Mouse (Mus musculus) heart, postnatal 0 days (tissue): Measurements from ENCODE around the gene Cypt3. TPM values are rescaled to one million over a fixed set of nuclear protein-coding genes. Genes with fewer than 3 reads are reported as not detected.

Source experiments
- ATAC-seq: fragments of 200-750 bp; cut with Nextera tagmentation; 2 replicates; pipeline ENCODE4 v1.8.0; 2017; ENCODE audit warnings: low read depth, moderate number of reproducible peaks, moderate library complexity; ENCODE audit not compliant: insufficient read depth
- DNase-seq: peaks from one replicate; pipeline ENCODE4 v3.0.0-alpha.2; 2016; ENCODE audit warnings: low spot score
- H3K27ac ChIP-seq: fragments of 300-500 bp; sonication (generic); 2 replicates; pipeline ENCODE4 v1.5.1; 2014; ENCODE audit warnings: low read depth, mild to moderate bottlenecking
- H3K27me3 ChIP-seq: fragments of 300-500 bp; sonication (generic); 2 replicates; pipeline ENCODE4 v1.6.1; 2014; ENCODE audit warnings: low read length, mixed read lengths; ENCODE audit not compliant: control insufficient read depth, insufficient read depth
- H3K36me3 ChIP-seq: fragments of 300-500 bp; sonication (generic); replicated peaks from 2 replicates; pipeline ENCODE4 v1.6.1; 2014; ENCODE audit warnings: low read length, mixed read lengths; ENCODE audit not compliant: control insufficient read depth, insufficient read depth
- H3K4me1 ChIP-seq: fragments of 300-500 bp; sonication (generic); 2 replicates; pipeline ENCODE4 v1.6.1; 2014; ENCODE audit warnings: antibody characterized with exemption; ENCODE audit not compliant: control insufficient read depth, insufficient read depth
- H3K4me2 ChIP-seq: fragments of 300-500 bp; sonication (generic); 2 replicates; pipeline ENCODE4 v1.6.1; 2014; ENCODE audit warnings: low read depth, mild to moderate bottlenecking, low read length, moderate library complexity
- H3K4me3 ChIP-seq: fragments of 300-500 bp; sonication (generic); 2 replicates; pipeline ENCODE4 v1.5.1; 2014; ENCODE audit warnings: low read depth, low read length
- H3K9ac ChIP-seq: fragments of 300-500 bp; sonication (generic); replicated peaks from 2 replicates; pipeline ENCODE4 v1.6.1; 2014; ENCODE audit warnings: low read depth, low read length, mixed read lengths
- H3K9me3 ChIP-seq: fragments of 300-500 bp; sonication (generic); replicated peaks from 2 replicates; pipeline ENCODE4 v1.6.1; 2016; ENCODE audit warnings: low read length; ENCODE audit not compliant: control insufficient read depth
- CTCF ChIP-seq: IDR thresholded peaks from 2 replicates; pipeline ENCODE4 v1.5.1; 2016; ENCODE audit warnings: antibody characterized with exemption, control low read depth, low read depth
- EP300 ChIP-seq: IDR thresholded peaks from 2 replicates; pipeline ENCODE4 v1.6.1; 2016; ENCODE audit warnings: antibody characterized with exemption, low read depth
- WGBS: fragments of 180-500 bp; shearing (Covaris S2); extraction: QIAGEN DNeasy Blood & Tissue Kit; methylation state at CpG from one replicate; pipeline ENCODE4 v1.1.7; 2014; 5-methylcytosine and 5-hydroxymethylcytosine counted together
- polyA plus RNA-seq: library from polyadenylated mRNA; unstranded; fragments of >200 nt; fragmentation: Nextera tagmentation; extraction: Ambion mirVana; gene quantifications from 2 replicates; pipeline ENCODE4 v1.2.1, GENCODE M21; 2015
- total RNA-seq: library from RNA; depleted of rRNA; stranded (reverse); fragments of >200 nt; gene quantifications from 2 replicates; pipeline ENCODE4 v1.2.3, GENCODE M21; 2014; ENCODE audit warnings: low replicate concordance; rRNA removed

Cypt3 gene
- not detected in 2 replicates for total RNA-seq
- polyA plus RNA-seq, result not detected in 2 replicates

DNA sequence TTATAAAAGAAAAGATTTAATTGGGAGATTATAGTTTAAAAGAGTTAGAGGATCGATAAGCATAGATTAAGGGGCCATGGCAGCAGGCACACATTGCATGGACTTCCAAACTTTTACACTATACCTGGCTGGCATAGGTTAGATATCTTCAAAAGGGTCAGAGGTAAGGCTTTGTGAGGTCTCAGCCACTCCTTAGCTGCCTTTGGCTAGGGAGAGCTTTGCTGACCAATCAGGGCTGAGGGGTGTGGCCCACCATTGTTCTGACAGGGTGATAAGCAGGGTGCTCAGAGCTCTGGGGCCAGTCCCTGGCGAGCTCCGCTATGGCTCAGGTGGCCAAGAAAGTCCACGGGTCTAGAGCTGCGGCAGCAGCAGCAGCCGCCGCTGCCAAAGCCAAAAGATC, at the start of gene Cypt3:
Cypt3 (plus strand) TSS at position 301 of the 400 bp plus-strand sequence.
- DNase-seq (no peak), ATAC-seq (no peak)
- H3K4me1 ChIP-seq, result no peaks in the 10 kb centered on the region
- no peaks in the 10 kb centered on the region for H3K27me3 ChIP-seq
- H3K27ac ChIP-seq, result no peak within 1 kb of the TSS
- no peaks in the 10 kb centered on the region for H3K9me3 ChIP-seq
- 56% methylated on average over 4 of the region's 7 CpGs for WGBS
- no peak within 1 kb of the TSS for H3K4me3 ChIP-seq
- H3K9ac ChIP-seq, result no peak within 1 kb of the TSS
- H3K4me2 ChIP-seq, result no peak within 1 kb of the TSS
- TF ChIP-seq EP300 (no peak), CTCF (no peak)
- no peaks in the 10 kb centered on the region for H3K36me3 ChIP-seq

DNA sequence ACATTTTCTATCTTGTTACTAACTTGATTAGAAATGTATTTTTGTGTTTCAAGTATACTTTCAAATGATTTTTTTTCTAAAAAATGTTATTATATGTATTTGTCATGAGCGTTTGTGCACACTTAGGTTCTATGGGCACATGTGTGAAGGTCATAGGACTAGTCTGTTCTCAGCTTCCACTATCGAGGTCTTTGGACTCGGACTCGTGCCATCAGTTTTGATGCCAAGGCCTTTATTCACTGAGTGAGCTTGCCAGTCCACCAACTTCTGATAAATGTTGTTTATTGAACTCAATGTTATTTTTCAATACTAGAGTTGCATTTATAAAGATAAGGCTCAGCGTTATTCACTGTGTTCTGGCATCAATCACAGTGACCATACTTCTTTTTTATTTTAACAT, 42.9 kb upstream of the Cypt3 start:
- WGBS, result 68% methylated on average over 5 of the region's 5 CpGs
- Histone ChIP-seq H3K9me3 (no peaks in the 10 kb centered on the region), H3K4me3 (no peak overlapping the region), H3K4me1 (no peaks in the 10 kb centered on the region), H3K9ac (no peak overlapping the region), H3K27ac (no peak overlapping the region), H3K36me3 (no peaks in the 10 kb centered on the region), H3K27me3 (no peaks in the 10 kb centered on the region), H3K4me2 (no peak overlapping the region)
- DNase-seq (no peak), ATAC-seq (no peak)
- TF ChIP-seq CTCF (no peak), EP300 (no peak)

DNA sequence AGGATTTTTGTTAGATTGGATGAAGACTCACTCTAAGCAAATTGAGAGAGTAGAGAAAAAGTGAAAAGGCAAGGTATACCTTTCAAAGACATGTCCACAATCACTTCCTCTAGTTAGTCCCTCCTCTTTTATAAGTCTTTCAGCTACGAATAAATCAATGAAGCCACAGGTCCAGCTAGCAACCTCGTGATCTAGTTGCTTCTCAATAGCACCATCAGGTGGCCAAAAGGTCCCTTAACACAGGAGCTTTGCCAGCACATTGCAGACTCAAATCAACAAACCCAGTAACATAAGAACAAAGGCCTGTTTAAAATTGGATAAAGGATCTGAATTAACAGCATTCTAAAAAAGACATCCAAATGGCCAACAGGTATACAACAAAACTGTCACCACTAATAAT, 30.0 kb upstream of the Cypt3 start:
- H3K36me3 ChIP-seq, result no peaks in the 10 kb centered on the region
- DNase-seq, result no peak
- H3K4me1 ChIP-seq, result no peaks in the 10 kb centered on the region

DNA sequence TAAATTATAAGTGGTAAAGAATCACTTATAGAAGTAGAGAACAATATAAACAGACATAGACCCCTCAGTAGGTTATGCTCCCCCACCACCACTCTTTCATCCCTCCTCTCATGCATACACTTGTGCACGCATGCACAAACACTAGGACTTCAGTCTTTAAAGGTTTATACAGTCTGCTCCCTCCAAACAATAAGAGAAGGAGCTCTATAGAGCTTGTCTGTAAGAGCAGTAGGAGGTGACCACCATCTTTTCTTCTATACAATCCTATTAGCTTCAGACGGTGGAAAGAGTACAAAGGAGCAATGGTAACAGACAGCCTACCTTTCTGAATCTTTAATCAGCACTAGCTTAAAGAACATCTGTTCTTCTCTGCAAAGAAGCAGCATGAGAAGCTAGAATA, 1.8 kb upstream of the Cypt3 start:
- 65% methylated on average over 2 of the region's 2 CpGs for WGBS

More for the DNA sequence above, 30.0 kb upstream of the Cypt3 start:
- no peak overlapping the region for H3K4me2 ChIP-seq
- TF ChIP-seq EP300 (no peak), CTCF (peak; percentile 42)
- H3K9me3 ChIP-seq, result no peaks in the 10 kb centered on the region
- H3K27ac ChIP-seq, result no peak overlapping the region
- H3K9ac ChIP-seq, result no peak overlapping the region
- WGBS, result 17% methylated on average over 2 of the region's 2 CpGs
- no peak for ATAC-seq
- no peaks in the 10 kb centered on the region for H3K27me3 ChIP-seq
- H3K4me3 ChIP-seq, result no peak overlapping the region

DNA sequence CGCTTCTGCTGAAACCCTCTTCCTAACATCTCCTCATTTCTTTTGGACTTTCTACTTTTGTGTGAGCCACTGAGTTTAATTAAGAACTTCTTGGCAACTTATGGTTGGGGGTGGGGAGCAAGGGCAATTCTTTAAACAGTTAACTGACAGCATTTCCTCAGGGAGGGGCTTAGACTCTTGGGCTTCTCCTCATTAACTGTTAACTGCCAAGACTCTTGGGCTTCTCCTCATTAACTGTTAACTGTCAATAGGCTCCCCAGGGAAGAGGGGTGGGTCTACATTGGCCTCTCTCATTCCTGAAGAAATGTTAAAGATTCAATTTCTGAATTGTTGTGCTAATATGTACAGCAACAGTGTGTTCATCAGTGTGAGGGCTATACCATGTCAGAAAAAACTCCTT, 6.3 kb downstream of the Cypt3 start:
- H3K9ac ChIP-seq, result no peak overlapping the region
- no peaks in the 10 kb centered on the region for H3K27me3 ChIP-seq
- no peak for DNase-seq
- ATAC-seq, result no peak
- H3K4me1 ChIP-seq, result no peaks in the 10 kb centered on the region
- no peaks in the 10 kb centered on the region for H3K36me3 ChIP-seq
- no peak overlapping the region for H3K4me2 ChIP-seq
- H3K9me3 ChIP-seq, result no peaks in the 10 kb centered on the region
- no peak overlapping the region for H3K4me3 ChIP-seq
- TF ChIP-seq CTCF (no peak), EP300 (no peak)
- 54% methylated on average over 1 of the region's 1 CpGs for whole genome bisulfite sequencing
- no peak overlapping the region for H3K27ac ChIP-seq

More for the DNA sequence above, 1.8 kb upstream of the Cypt3 start:
- Histone ChIP-seq H3K4me1 (no peaks in the 10 kb centered on the region), H3K36me3 (no peaks in the 10 kb centered on the region), H3K27me3 (no peaks in the 10 kb centered on the region), H3K4me2 (no peak overlapping the region), H3K4me3 (no peak overlapping the region), H3K9ac (no peak overlapping the region), H3K9me3 (no peaks in the 10 kb centered on the region), H3K27ac (no peak overlapping the region)
- TF ChIP-seq EP300, result no peak
- TF ChIP-seq CTCF, result no peak
- ATAC-seq, result no peak
- DNase-seq, result no peak

DNA sequence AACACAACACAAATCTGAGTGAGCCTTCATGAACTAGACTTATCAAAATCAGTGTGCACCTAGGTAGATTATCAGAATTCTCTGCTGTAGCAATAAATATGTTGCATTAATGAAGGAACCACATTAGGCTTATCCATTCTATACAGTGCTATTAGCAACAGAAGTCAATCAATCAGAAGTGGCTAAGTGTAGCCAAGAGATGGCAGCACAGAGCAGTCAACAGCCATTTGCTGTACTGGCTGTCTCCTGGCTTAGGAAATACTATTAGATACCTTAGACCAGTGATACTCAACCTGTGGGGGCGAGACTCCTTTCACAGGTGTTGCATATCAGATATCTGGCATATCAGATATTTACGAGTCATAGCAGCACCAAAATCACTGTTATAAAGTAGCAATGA, 41.2 kb downstream of the Cypt3 start:
- Histone ChIP-seq H3K9me3 (no peaks in the 10 kb centered on the region), H3K36me3 (no peaks in the 10 kb centered on the region), H3K4me3 (no peak overlapping the region), H3K4me2 (no peak overlapping the region), H3K27me3 (no peaks in the 10 kb centered on the region), H3K9ac (no peak overlapping the region), H3K4me1 (no peaks in the 10 kb centered on the region), H3K27ac (no peak overlapping the region)
- TF ChIP-seq EP300 (no peak), CTCF (no peak)
- 42% methylated on average over 2 of the region's 2 CpGs for WGBS
- ATAC-seq, result no peak
- DNase-seq, result no peak

Other genes with a start within 250 kb of the Cypt3 start
- 15.1 and 17.9 TPM in 2 replicates for gene Ubqln2, start 60.4 kb upstream of the Cypt3 start, total RNA-seq
- gene Ubqln2, start 60.4 kb upstream of the Cypt3 start, polyA plus RNA-seq, result 5.8 and 6.1 TPM in 2 replicates
- 7.8 and 16.2 TPM in 2 replicates for gene Kctd12b, start 137.8 kb downstream of the Cypt3 start, total RNA-seq
- gene Kctd12b, start 137.8 kb downstream of the Cypt3 start, polyA plus RNA-seq, result 6.2 and 6.4 TPM in 2 replicates
- 40.6 and 41.4 TPM in 2 replicates for gene Nbdy, start 165.0 kb downstream of the Cypt3 start, total RNA-seq
- gene Nbdy, start 165.0 kb downstream of the Cypt3 start, polyA plus RNA-seq, result 77.2 and 82.3 TPM in 2 replicates